Mouse (Mus musculus) heart, adult 2 months (tissue): ENCODE measurements around the gene Col5a3.

Source experiments
- CTCF ChIP-seq: fragments of 200-600 bp; IDR thresholded peaks from 2 replicates; pipeline ENCODE4 v1.8.1; 2022; ENCODE audit warnings: antibody characterized with exemption, mild to moderate bottlenecking, moderate library complexity
- EP300 ChIP-seq: fragments of 200-500 bp; IDR thresholded peaks from 2 replicates; pipeline ENCODE4 v1.6.1; 2011; ENCODE audit warnings: low read depth, low read length, control low read depth; ENCODE audit not compliant: insufficient read depth
- POLR2A ChIP-seq: fragments of 200-500 bp; IDR thresholded peaks from 2 replicates; pipeline ENCODE4 v1.6.1; 2011; ENCODE audit warnings: mild to moderate bottlenecking, low read depth, low read length, control low read depth; ENCODE audit not compliant: insufficient read depth

GRCm38 (mm10) chr9:20754335-20754734 is 60.5 kb downstream of the Col5a3 start:
- no peak for TF ChIP-seq CTCF
- no peak for TF ChIP-seq POLR2A
- no peak for TF ChIP-seq EP300
